Mouse (Mus musculus): ENCODE measurements around the gene AB124611. TPM values are rescaled to one million over a fixed set of nuclear protein-coding genes. Genes with fewer than 3 reads are reported as not detected.
"Not testable (repeated sequence)": the region's sequence is repeated elsewhere in the genome, so short reads cannot be mapped to it uniquely, and the experiment has no call there.

Gene AB124611
- polyA plus RNA-seq (2015; fragmentation: Nextera tagmentation; extraction: Ambion mirVana), result 6.2 and 7.3 TPM in 2 replicates

DNA sequence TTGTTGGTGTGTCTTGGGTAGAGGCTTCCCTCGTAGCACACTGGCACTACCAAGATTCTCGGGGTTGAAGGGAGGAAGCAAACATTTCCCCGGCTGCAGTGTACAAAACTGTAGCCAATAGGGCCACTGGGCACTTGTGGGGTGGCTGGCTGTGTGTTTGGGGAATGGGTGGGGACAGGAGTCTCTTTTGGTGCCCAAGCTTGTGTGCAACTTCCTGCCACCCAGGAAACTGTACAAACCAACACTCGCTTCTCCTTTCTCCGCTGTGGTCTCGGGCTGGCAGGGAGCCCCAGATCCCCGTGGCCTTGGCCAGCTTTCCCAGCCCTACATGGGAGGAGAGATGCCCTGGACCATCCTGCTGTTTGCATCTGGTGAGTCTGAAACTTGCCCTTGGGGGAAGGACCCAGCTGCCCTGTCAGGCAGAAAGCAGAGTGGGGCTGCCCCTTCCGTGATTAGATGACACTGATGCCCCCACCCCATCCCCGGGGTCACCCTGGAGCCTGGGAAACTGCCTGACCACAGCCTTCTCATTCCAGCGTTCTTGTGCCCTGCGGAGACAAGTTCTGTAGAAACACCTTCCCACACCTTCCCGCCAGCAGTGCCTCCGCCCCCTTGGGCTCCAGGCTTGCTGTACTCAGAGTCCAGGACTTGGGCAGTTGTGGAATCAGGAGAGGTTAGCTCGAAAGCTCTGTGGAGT is at the start of gene AB124611:
Gene AB124611, plus strand, starts transcription at position 240 of the 697 bp plus-strand sequence.
- H3K4me1 ChIP-seq, result 0 out of 2 replicates have a peak, but pooled peaks cover 6% of the 10 kb centered on the region
- no peak for ATAC-seq (ENCODE audit: insufficient number of reproducible peaks, insufficient read depth, low FRiP score, low TSS enrichment, low read depth)
- H3K4me2 ChIP-seq, result no peak within 1 kb of the TSS
- H3K27me3 ChIP-seq, result no peaks in the 10 kb centered on the region
- WGBS, result 58% methylated on average over 14 of the region's 14 CpGs
- no peak within 1 kb of the TSS for H3K4me3 ChIP-seq
- H3K9ac ChIP-seq, result no peak within 1 kb of the TSS
- no peak within 1 kb of the TSS for H3K27ac ChIP-seq
- H3K9me3 ChIP-seq, result no peaks in the 10 kb centered on the region
- H3K36me3 ChIP-seq, result no peaks in the 10 kb centered on the region

DNA sequence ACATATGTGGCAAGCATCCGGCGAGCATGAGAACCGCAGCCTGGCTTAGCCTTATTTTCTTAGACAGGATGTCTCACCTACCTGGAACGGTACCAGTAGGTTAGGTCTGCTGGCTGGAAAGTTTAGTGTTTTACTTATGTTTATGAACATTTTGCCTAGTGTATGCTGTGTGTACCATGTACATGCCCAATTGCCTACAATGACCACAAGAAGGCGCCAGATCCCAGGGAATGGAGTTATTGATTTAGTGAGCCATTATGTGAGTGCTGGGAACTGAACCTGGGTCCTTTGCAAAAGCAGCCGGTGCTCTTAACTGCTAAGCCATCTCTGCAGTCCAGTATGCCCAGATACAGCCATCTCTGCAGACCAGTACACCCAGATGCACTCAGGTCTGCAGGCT is 48.3 kb upstream of the AB124611 start:
- no peak overlapping the region for H3K4me2 ChIP-seq
- 96% methylated on average over 6 of the region's 6 CpGs for WGBS
- no peak overlapping the region for H3K27ac ChIP-seq
- no peaks in the 10 kb centered on the region for H3K27me3 ChIP-seq
- H3K9ac ChIP-seq, result no peak overlapping the region
- peaks cover 7% of the 10 kb centered on the region for H3K9me3 ChIP-seq
- no peak overlapping the region for H3K4me3 ChIP-seq
- ATAC-seq (ENCODE audit: insufficient number of reproducible peaks, insufficient read depth, low FRiP score, low TSS enrichment, low read depth), result no peak
- peaks cover 98% of the 10 kb centered on the region for H3K36me3 ChIP-seq
- H3K4me1 ChIP-seq, result no peaks in the 10 kb centered on the region

DNA sequence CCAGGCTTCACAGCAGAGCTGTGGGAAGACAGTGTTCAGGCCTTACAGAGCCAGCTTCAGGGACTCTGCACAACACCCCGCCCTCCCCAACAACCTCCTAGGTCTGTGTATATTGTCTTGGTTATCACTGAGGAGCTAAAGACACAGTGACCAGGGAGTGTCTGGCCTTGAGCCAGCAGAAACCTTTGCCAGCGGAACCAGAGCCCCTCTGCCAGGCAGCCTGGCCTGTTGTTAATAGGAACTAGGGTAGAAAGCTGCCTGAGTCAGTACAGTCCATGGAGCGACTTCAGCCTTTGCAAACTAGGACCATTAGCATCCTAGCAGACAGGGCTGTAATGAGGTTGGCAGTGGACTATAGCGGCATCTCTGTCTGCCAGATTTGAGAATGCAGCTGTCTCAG is 41.9 kb upstream of the AB124611 start:
- H3K36me3 ChIP-seq, result peaks cover 93% of the 10 kb centered on the region
- H3K27ac ChIP-seq, result no peak overlapping the region
- no peak overlapping the region for H3K9ac ChIP-seq
- no peaks in the 10 kb centered on the region for H3K27me3 ChIP-seq
- WGBS, result 92% methylated on average over 4 of the region's 4 CpGs
- H3K4me2 ChIP-seq, result no peak overlapping the region
- no peaks in the 10 kb centered on the region for H3K4me1 ChIP-seq
- ATAC-seq (ENCODE audit: insufficient number of reproducible peaks, insufficient read depth, low FRiP score, low TSS enrichment, low read depth), result no peak
- H3K9me3 ChIP-seq, result no peaks in the 10 kb centered on the region
- no peak overlapping the region for H3K4me3 ChIP-seq

DNA sequence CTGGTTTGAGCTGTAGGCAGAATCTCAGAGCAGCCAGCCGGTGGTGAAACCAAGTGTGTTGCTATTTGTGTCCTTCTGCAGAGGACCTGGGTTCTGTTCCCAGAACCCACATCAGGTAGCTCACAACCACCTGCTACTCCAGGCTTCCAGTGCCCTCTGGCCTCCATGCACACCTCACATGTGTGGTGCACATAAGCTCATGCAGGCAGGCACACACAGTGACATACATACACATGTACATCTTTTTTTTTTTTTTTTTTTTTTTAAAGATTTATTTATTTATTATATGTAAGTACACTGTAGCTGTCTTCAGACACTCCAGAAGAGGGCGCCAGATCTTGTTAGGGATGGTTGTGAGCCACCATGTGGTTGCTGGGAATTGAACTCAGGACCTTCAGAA is 37.7 kb upstream of the AB124611 start:
- H3K9me3 ChIP-seq; H3K27me3 ChIP-seq; H3K4me3 ChIP-seq; H3K4me1 ChIP-seq; H3K9ac ChIP-seq; H3K27ac ChIP-seq; ATAC-seq (ENCODE audit: insufficient number of reproducible peaks, insufficient read depth, low FRiP score, low TSS enrichment, low read depth); H3K4me2 ChIP-seq: not testable (repeated sequence)
- peaks cover 80% of the 10 kb centered on the region for H3K36me3 ChIP-seq
- WGBS, result 82% methylated on average over 1 of the region's 2 CpGs

DNA sequence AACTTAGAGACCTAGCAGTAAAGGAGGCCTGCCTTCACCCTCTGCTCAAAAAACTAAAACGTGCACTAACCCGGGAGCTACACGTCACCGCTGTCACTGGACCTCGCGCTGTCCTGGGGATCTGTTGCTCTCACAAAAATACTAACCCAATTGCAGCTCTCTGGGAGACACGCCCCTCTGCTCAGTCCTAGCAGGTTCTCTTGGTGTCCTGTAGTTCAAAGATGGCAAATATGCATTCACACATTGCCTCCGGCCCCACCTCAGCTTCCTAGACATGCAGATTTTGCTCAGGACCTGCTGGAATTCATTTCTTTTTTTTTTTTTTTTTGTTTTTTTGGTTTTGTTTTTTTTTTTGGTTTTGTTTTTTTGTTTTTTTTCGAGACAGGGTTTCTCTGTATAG is 35.3 kb upstream of the AB124611 start:
- Histone ChIP-seq H3K4me1 (peaks cover 29% of the 10 kb centered on the region), H3K4me3 (no peak overlapping the region), H3K9ac (no peak overlapping the region), H3K27ac (no peak overlapping the region), H3K9me3 (no peaks in the 10 kb centered on the region), H3K27me3 (no peaks in the 10 kb centered on the region), H3K36me3 (peaks cover 73% of the 10 kb centered on the region), H3K4me2 (no peak overlapping the region)
- 87% methylated on average over 9 of the region's 9 CpGs for WGBS
- no peak for ATAC-seq (ENCODE audit: insufficient number of reproducible peaks, insufficient read depth, low FRiP score, low TSS enrichment, low read depth)

DNA sequence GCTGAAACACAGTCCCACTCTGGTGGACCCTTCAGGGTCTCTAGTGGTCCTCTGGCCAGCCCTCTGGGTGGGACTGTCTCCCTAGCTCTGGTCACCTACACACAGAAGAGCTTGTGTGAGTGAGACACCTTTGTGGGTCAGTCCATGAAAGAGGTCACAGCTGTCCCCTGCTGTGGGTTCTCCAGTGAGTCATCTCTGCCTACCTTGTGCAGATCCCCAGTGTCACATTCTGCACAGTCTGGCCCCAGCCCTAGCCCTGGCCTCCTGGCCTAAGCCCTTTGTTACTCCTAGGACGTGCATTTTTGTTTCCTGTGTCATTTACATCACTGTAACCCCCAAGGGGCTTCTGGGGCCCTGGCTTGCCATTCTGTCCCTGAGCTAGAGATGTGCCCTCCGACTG is 32.1 kb upstream of the AB124611 start:
- H3K27me3 ChIP-seq, result no peaks in the 10 kb centered on the region
- no peak overlapping the region for H3K4me3 ChIP-seq
- peaks cover 49% of the 10 kb centered on the region for H3K36me3 ChIP-seq
- ATAC-seq (ENCODE audit: insufficient number of reproducible peaks, insufficient read depth, low FRiP score, low TSS enrichment, low read depth), result no peak
- H3K4me1 ChIP-seq, result peaks cover 51% of the 10 kb centered on the region
- H3K27ac ChIP-seq, result no peak overlapping the region
- no peaks in the 10 kb centered on the region for H3K9me3 ChIP-seq
- peak overlapping the region; percentile 72; the same call in 1 of the 2 replicates for H3K9ac ChIP-seq
- 52% methylated on average over 2 of the region's 2 CpGs for WGBS
- H3K4me2 ChIP-seq, result peak overlapping the region; percentile 69

DNA sequence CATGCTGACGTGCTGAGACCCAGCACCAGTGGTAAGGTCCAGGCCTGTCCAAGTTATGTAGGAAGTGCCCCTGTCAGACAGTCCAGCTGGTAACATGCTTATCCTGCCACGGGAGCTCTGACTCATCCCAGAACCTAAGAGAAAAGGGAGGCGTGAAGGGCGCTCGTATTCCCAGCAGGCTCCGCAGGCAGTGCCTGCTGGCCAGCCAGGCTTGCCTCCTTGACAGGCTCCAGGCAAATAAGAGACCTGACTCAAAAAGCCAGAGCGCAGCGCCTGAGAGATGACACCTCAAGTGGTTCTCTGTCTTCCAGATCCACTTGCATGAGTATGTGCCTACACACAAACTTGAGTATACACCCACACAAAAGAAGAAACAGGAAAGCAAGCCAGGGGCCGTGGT is 31.2 kb upstream of the AB124611 start:
- Histone ChIP-seq H3K9ac (peak overlapping the region; percentile 72), H3K4me1 (peaks cover 51% of the 10 kb centered on the region), H3K27me3 (no peaks in the 10 kb centered on the region), H3K36me3 (peaks cover 49% of the 10 kb centered on the region), H3K4me3 (peak overlapping the region; percentile 42), H3K27ac (peak overlapping the region; percentile 99; the same call in 1 of the 2 replicates), H3K9me3 (no peaks in the 10 kb centered on the region), H3K4me2 (peak overlapping the region; percentile 69)
- 74% methylated on average over 9 of the region's 9 CpGs for WGBS
- ATAC-seq (ENCODE audit: insufficient number of reproducible peaks, insufficient read depth, low FRiP score, low TSS enrichment, low read depth), result no peak

DNA sequence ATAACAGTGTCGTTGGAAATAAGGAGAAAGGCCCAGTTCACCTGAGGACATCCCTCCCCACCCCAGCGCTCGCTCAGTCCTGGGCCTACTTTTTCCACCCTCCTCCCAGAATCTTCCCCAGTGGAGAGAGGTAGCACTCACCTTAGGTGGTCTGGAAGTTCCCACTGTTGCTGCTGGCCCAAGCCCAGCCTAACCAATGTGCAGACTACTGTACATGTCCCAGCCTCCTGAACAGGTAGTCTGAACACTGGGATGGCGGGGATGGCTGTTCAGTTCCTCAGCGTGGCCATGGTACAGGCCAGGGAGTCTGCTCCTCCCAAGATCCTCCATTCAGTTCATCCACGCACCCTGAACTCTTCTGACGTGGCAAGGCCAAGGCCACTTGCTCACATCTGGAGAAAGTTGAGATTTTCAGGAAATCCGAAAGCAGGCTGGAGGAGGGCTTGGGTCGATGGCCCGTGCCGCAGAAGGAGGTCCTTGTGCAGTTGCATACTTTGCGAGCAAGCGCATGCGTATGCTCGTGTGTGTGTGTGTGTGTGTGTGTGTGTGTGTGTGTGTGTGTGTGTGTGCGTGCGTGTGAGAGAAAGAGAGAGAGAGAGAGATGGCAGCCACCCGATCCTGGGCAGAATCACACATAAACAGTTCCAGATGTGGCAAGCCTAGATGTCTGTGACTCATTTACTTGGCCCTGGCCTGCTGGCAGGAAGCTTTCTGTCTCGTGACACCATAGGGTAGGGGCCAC is 29.5 kb upstream of the AB124611 start:
- peaks cover 51% of the 10 kb centered on the region for H3K4me1 ChIP-seq
- peak overlapping the region; percentile 72 for H3K9ac ChIP-seq
- no peaks in the 10 kb centered on the region for H3K9me3 ChIP-seq
- H3K4me3 ChIP-seq, result peak overlapping the region; percentile 42
- H3K27ac ChIP-seq, result peak overlapping the region; percentile 99
- H3K4me2 ChIP-seq, result peak overlapping the region; percentile 69
- ATAC-seq (ENCODE audit: insufficient number of reproducible peaks, insufficient read depth, low FRiP score, low TSS enrichment, low read depth), result peak; percentile 86
- no peaks in the 10 kb centered on the region for H3K27me3 ChIP-seq
- 33% methylated on average over 19 of the region's 19 CpGs for WGBS
- H3K36me3 ChIP-seq, result peaks cover 48% of the 10 kb centered on the region

DNA sequence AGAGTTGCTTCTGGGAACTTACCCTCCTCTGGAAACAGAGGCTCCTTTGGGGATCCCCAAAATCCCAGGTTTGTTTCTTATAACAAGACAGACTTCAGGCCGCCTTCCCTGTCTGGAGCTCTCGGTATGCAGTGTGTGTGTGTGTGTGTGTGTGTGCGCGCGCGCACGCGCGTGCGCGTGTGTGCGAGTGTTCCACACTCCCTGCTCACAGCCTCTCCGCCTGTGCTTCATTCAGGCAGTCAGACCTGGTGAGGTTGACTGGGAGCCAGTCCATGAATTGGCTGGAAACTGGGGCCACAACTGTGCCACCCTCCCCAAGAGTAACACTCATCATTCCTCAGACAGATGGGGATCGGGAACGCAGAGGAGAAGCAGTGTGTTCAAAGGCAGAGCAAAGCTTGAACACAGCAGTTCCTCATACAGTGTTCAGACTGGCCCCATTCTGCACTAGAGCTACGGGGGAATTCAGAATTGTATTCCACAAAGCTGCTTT is 28.9 kb upstream of the AB124611 start:
- Histone ChIP-seq H3K4me1 (peaks cover 51% of the 10 kb centered on the region), H3K4me2 (peak overlapping the region; percentile 69), H3K4me3 (peak overlapping the region; percentile 42), H3K36me3 (peaks cover 44% of the 10 kb centered on the region), H3K9me3 (no peaks in the 10 kb centered on the region), H3K27me3 (no peaks in the 10 kb centered on the region), H3K9ac (peak overlapping the region; percentile 72), H3K27ac (peak overlapping the region; percentile 99)
- no peak; the same call in 1 of the 2 replicates for ATAC-seq (ENCODE audit: insufficient number of reproducible peaks, insufficient read depth, low FRiP score, low TSS enrichment, low read depth)
- 48% methylated on average over 16 of the region's 16 CpGs for WGBS

DNA sequence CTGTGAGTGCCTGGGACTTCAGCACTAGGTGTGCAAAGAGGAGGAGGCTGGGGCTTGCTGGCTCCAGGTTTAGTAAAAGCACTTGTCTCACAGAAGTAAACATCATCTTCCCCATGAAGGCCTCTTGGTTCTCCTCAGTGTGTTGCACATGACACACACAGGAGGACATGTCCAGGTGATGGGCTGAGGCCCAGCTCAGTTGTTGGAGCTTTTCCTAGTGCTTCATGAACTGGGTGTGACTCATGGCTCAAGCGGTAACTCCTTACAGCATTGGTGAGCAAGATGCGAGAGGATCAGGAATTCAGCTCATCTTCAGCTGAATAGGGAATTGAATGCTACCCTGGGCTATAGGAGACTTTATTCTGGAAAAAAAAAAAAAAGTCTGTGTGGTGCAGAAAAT is 28.3 kb upstream of the AB124611 start:
- no peak for ATAC-seq (ENCODE audit: insufficient number of reproducible peaks, insufficient read depth, low FRiP score, low TSS enrichment, low read depth)
- Histone ChIP-seq H3K9ac (peak overlapping the region; percentile 72), H3K27me3 (no peaks in the 10 kb centered on the region), H3K9me3 (no peaks in the 10 kb centered on the region), H3K4me1 (peaks cover 50% of the 10 kb centered on the region), H3K36me3 (peaks cover 44% of the 10 kb centered on the region), H3K27ac (peak overlapping the region; percentile 99), H3K4me3 (peak overlapping the region; percentile 42), H3K4me2 (peak overlapping the region; percentile 69)
- 79% methylated on average over 2 of the region's 2 CpGs for WGBS

DNA sequence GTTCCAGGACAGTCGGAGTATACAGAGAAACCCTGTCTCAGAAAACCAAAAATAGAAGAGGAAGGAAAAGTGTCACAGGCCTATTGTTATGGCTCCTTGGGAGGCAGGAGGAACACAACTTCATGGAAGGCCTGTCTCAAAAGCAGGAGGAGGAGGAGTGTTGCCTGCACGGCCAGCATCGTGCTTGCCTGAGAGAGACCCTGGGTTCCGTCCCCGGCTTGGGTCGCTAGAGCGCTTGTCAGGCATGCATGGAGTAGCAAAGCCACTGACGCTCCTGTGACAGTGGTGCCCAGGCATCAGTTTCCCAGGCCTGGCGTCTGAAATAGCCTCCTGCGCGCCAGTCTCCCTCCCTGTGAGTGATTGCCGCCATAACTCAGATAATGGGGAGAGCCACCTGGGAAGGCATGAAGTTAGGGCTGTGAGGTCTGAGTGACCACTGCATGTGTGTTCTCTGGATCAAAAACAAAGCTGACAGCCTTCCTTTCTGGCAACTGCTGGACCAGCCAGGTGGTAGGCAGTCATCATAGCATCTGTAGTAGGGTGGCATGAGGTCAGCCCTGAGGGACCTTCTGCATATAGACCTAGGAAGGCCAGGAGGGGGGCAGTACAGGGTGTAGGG is 27.6 kb upstream of the AB124611 start:
- no peak overlapping the region for H3K4me3 ChIP-seq
- H3K9me3 ChIP-seq, result no peaks in the 10 kb centered on the region
- peaks cover 43% of the 10 kb centered on the region for H3K4me1 ChIP-seq
- H3K27ac ChIP-seq, result peak overlapping the region; percentile 99; the same call in 1 of the 2 replicates
- no peak for ATAC-seq (ENCODE audit: insufficient number of reproducible peaks, insufficient read depth, low FRiP score, low TSS enrichment, low read depth)
- no peaks in the 10 kb centered on the region for H3K27me3 ChIP-seq
- H3K4me2 ChIP-seq, result no peak overlapping the region
- WGBS, result 94% methylated on average over 12 of the region's 12 CpGs
- no peak overlapping the region for H3K9ac ChIP-seq
- peaks cover 48% of the 10 kb centered on the region for H3K36me3 ChIP-seq

Data from embryonic facial prominence, embryonic 13.5 days (tissue).